Mouse (Mus musculus) retina, postnatal 7 days (tissue): Measurements from ENCODE around the gene Map1lc3b.
A peak's percentile ranks its signal among the peaks of the same experiment; 100 is the strongest.
"Not testable (repeated sequence)": the region's sequence is repeated elsewhere in the genome, so short reads cannot be mapped to it uniquely, and the experiment has no call there.

ENCODE experiments used
- DNase-seq: peaks from one replicate; pipeline ENCODE4 v3.0.0-alpha.2; 2012; ENCODE audit warnings: low read depth, low spot score

The Map1lc3b gene

DNA sequence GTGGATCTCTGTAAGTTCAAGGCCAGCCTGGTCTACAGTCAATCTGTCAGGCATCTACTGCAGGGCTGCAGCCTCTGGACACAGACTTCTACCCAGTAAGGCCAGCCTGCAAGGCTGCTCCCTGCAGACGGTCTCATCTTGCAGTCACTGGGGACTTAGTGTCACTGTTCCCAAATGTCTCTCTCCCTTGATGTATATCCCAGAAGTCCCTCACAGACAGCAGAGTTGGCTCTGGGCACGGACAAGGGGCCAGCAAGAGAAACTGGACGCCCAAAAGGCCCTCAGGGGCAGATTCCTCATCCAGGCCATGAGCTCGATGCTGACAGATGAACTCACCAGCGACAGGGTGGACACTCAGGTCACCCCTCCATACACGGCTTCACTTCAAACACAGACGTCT, 18.0 kb upstream of the Map1lc3b start:
- no peak for DNase-seq

DNA sequence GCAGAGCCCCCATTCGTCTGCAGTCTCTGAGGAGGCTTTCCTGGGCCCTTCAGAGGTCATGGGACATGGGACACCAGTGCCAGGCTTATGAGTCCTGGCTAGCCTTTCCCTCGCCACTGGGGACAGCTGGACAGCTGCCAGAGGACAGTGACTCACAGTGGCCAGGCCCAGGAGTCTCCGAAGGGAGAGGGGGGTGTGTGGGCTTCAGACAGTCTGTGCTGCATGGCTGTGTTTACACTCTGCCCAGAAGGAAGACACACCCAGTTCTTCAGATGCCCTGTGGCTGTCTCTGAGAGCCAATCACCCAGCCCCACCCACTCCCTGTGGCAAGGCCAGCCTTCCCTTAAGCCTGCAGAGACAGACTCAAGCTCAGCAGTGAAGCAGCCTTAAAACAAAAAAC, 16.9 kb upstream of the Map1lc3b start:
- DNase-seq, result peak; percentile 23

DNA sequence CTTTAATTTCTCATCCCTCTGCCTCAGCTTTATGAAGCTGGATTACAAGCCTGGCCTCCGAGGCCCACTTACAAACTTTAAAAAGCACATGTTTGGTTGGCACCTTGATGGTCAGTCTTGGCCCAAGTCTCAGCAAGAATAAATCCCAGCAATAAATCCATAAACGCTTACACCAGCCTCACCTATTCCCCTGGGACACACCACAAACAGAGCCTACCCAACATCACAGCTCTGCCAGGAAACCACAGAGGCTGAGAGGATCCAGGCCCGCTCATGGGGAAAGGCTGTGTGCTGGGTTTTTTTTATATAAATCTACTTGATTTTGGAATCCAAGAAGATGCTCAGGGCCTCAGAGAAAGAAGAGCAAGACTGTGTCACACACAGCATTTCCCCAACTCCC, 14.5 kb upstream of the Map1lc3b start:
- DNase-seq, result no peak

DNA sequence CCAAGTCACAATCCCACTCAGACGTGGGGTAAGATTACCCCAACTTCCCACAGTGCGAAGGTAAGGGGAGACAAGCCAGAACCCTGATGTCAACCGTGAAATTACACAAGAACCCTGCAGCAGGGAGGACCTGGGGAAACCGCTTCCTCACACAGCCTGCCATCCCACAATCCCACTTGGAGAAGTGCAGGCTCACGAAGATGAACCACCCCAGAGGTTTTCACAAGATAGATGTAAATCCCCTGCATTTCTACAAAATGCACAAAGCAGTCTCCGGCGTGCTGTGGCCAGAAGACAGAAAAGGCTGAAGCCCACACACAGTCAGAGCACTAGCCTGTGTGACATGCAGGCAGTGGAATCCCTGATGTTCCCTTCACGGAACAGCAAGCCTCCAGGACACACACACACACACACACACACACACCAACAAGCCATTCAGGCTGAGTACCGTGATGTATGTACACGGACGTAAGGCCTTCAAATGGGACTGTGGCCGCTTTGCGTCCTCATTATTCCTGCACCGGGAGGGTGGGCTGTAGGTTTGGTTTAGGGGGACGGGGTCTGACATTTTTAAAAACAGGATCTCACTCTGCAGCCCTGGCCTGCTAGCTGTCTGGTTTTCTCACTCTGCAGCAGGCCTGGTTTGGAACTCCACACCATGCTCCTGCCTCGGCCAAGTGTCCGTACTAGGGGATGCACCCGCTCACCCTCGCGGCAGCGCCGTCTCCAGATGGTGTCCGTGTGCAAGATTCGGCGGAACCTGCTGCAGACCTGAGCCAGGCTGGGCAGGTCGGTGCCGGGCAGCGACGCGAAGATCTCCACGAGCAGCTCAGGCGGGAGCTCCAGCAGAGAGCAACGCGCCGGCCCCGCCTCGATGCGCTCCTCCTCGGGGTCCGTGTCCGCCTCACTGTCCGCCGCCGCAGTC, 12.1 kb upstream of the Map1lc3b start:
- no peak for DNase-seq

DNA sequence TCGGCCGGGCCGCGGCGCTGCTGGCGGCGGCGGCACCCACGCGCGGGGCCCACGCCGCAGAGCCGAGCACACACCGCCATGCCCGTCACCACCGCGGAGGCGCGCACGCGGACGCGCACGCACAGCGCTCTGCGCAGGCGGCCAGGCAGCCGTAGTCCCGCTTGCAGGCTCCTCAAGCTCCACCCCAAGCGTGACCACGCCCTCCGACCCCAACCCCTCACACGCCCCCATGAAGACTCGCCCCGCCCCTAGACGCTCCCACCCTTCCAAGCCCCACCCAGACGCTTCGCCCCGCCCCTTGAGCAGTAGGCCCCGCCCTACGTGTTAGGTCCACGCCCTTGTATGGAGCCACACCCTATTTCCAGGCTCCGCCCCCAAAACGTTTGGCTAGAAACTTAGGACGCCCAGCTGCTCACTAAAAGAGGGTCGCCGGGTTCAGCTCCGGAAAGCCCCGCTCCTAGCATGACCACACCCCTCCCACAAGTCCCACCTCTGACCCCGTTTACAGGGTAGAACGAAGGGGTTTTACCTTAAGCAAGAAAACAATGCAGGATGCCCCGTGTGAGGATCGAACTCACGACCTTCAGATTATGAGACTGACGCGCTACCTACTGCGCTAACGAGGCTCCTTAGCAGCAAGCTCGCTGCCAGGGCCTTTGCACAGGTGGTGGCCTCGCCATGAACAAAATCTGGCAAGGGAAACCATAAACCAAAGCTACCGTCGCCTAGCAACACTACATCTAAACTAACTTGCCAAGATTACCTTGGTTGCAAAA, 11.3 kb upstream of the Map1lc3b start, which contains the start of gene Fbxo31:
Gene Fbxo31, minus strand, starts transcription at position 131 of the 776 bp plus-strand sequence.
- DNase-seq, result peak; percentile 92

DNA sequence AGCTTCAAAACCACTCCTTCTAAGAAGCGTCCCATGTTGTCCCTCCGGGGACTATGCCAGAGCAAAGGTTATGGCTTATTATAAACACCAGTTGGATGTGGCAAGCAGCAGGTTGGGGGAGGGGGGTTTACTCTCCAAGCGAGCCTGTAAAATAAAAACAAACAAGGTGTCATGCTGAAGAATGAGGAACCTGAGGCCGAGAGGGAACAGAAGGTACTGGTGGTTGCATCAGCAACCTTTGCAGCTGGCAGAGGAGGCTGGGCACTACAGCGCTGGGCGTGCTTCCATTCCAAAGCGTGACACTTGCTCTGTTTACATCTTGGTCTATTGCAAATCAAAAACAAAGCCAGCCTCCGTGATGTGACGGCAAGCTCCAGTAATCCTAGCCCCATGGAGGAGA, 9.7 kb upstream of the Map1lc3b start:
- DNase-seq, result no peak

DNA sequence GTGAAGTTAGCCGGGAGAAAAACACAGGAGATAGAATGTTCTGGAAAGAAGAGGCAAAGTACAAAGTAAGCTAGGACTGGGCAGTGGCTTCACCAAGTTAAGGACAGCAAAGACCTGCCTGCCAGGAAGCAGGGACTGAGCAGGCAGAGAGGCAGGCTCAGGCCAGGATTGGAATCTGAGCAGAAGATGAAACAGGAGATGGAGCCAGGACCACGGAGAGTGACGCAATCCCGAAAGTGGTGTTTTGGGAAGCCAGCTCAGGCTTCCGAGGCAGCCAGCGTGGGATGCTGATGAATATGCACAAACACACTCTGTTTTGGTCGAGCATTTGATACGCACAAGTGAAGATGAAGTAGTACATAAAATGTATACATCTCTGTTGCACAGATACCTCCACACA, 6.5 kb upstream of the Map1lc3b start:
- DNase-seq, result no peak

DNA sequence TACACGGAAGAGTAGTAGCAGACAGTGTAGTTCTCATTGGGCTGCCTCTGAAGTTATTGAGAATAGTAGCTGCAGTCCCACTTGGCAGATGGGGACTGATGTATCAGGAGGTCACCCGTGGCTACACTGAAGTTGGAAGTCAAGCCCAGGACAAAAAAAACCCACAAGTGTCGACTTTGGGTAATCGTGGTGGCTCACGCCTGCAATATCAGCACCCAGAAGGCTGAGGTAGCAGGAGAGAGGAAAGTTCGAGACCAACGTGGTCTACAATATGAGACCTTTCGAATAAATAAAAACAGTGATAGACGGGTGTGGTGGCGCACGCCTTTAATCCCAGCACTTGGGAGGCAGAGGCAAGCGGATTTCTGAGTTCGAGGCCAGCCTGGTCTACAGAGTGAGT, 5.4 kb upstream of the Map1lc3b start:
- DNase-seq, result no peak

DNA sequence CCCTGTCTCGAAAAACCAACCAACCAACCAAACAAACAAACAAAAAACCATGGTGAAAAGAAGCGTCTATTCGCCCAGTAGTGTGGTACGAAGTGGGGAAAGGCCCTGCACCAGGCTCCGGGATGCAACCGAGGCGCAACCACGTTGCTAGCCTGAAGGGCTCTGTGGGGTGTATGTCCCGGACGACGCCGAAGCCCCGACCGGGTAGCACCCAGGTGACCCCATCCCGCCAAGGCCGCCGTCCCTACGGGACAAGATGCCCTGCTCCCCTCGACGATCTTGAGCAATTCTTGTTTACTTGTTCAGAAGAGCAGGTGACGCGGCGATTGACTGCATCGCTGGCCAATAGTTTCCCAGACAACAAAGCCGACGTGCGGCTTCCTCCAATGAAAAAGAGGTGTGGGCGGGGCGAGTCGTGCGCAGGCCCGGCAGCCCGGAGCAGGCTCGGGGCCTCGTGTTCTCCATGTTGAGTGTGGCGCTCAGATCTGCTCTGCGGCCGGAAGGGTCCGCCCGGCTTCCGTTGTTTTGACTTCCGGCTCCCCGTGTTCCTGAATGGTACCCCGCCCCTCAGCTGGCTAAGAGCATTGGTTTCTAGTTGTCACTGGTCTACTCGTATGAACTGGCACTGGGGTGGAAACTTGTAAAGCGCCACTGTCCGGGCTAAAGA, 4.9 kb upstream of the Map1lc3b start:
- peak; percentile 98 for DNase-seq

DNA sequence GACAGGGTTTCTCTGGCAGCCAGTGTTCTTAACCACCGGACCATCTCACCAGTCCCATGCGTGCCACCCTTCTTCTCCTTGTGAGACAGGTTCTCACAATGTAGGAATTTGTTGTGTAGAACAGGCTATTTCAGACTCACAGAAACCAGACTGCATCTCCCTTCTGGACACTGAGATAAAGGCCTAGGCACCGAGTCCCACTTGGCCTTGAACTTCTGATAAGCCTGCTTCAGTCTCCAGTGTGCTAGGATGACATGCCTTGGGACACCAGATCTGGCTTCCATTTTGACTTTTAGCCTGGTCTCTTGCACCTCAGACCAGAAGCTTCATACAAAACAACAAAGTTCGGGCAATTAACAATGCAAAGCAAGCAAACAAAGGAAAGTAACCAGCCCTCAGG, 1.4 kb upstream of the Map1lc3b start:
- DNase-seq, result no peak

DNA sequence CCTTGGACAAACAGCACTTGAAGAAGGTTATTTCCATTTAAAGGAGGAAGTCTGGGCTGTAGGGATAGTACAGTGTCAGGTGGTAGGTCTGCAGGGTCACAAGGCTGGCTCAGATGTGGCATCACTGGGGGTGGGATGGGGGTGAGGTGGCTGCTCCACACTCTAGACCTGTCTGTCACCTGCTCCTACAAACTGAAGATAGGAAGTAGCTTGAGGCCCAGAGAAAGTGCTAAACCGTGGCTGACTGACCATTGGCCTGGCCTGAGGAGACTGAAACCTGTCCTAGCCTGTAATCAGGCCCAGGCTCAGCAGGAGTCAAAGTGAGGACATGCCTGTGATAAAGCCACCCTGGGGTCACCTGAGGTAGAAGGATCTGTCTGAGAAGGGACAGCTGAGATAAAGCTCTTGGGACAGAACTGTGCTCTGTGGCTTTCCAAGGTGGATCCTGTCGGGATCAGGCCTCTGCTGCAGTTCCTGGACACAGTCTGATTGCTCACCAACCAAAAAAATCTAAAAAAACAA, 895 bp upstream of the Map1lc3b start:
- DNase-seq, result no peak

DNA sequence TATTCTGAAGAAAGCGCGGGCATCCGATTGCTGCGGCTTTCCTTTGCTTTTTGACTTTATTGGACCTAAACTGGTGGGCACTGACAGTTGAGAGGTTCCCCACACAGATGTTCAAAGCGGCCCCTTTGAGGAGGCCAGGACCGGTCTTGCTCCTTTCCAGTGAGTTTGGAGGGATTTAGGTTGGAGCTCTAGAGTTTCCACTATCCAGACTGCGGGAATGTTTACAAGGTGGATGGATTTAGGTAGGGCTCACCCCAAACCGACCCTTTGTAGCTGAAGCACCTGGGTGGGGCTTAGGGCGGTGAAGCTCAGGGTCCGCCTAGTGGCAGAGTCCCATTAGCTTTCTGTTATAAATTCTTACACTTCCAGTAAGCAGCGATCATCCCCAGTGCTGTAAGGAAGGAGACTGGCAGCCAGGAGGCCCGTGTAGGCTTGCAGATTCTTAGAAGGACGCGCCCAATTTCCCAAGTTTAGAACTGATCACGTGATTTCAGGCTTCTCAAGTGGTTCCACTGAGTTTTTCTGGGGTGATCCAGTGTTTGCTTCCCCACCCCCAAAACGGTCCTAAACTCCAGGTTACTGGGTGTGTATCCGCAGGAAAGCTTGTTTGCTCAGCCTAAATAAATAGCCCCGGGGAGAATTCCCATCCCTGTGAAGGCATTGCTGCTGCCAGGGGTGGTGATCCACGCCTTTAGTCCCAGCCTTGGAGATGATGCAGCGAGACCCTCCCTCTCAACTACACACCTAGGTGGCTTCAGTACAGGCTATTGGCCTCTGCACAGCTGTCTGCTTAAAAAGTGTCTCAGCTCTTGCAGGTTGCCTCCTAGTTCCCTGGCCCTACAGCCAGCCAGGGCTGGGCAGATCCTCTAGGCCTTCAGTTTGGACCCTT, 1.3 kb downstream of the Map1lc3b start:
- no peak for DNase-seq

DNA sequence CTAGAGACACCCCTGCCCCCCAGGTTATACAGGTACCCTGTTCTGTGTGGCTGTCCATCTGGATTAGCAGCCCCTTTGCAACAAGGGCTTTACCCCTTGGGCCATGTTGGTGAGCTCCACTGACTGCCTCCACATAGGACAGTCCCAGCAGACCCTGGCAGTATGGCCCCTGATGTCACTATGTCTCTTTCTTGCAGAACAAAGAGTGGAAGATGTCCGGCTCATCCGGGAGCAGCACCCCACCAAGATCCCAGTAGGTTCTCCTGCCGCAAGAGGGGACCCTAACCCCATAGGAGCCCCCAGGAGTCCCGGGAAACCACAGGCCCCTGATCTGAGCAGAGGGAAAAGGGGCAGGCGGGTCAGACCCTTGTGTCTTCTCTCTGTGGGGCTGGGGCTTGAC, 3.1 kb downstream of the Map1lc3b start:
- no peak for DNase-seq

DNA sequence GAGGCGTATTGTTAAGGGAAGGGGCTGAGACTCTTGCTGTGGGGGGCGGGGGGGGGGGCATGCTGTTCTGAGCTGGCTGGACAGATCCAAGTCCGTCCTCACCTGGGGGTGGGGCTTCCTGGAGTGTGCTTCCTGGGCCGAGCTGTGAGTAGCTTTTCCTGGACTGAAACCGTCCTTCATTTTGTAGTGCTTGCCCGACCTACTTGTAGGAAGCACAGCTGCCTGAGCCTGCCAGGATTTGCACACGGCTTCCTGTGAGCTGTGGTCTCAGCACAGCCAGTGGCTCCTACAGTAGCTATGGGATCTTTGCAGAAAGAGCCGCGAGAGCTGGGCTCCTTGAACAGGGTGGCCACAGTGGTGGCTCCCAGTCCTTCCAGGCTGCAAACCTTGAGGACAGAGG, 3.8 kb downstream of the Map1lc3b start:
- DNase-seq, result no peak

DNA sequence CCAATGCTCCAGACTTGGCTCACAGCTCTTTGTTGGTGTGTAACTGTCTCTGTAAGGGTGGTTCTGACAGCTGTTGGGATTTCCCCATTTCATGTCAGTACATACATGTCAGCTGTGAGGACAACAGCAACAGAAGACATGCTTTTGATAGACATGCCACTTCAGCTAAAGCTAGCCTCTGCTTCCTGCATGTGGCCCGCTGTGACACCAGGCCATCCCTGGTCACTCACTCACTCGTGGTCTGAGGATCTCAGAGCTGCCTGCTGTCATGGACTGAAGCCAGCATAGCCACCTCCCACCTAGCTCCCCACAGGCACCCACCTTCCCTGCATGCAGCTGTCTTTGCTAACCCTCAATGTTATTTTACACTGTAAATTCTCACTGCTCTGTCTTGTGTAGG, 7.3 kb downstream of the Map1lc3b start:
- DNase-seq, result not testable (repeated sequence)

DNA sequence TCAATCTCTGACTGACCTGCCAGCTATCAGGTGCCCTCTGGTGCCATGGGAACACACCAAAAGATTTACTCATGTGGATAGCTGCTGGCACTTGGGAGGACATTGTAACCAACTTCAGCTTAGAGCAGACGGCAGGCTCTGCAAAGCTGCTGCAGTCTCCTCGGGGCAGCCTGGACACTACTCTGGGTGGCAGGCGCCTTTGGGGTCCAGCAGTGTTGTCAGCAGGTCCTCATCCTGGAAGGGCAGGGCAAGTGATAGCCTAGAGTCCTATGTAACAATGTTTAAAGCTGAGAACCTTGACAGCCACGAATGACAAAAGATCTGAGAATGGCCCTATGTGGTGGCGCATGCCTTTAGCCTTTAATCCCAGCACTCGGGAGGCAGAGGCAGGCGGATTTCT, 8.0 kb downstream of the Map1lc3b start:
- no peak for DNase-seq

DNA sequence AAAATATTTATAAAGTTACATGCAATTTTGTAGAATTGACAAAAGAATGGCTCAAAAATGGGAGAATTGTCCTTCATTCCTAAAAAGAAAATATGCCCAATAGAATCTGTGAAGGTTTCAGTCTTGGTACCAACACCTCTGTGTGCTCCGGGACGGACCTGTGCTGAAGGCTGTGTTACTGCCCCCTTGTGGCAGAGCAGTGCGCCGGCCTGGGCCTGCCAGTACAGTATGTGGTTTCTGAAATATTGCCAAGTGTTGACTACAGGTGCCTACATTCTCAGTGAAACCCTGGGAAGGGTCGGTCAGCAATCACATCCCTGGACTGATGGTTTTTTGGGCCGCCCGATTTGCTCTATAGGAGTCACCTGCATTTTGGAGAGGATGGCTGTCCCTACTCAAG, 8.7 kb downstream of the Map1lc3b start:
- DNase-seq, result peak; percentile 50

DNA sequence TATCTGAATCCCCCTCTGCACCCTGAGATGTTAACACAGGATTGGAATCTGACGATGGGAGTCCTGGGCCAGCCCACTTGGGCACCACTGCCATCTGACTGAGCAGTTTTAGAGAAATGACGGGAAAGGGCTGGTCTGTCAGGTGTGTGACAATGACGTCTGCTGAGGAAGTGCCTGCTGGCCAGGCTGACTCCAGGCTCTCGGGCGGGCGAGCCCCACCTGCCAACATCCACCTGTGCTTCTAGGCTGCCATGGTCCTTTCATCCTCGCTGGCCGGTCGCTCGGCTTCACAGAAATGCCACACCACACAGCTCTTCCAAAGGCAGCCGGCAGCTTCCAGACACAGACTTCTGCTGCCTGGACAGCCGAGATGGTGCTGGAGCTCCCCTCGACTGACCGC, 9.7 kb downstream of the Map1lc3b start:
- DNase-seq, result no peak

DNA sequence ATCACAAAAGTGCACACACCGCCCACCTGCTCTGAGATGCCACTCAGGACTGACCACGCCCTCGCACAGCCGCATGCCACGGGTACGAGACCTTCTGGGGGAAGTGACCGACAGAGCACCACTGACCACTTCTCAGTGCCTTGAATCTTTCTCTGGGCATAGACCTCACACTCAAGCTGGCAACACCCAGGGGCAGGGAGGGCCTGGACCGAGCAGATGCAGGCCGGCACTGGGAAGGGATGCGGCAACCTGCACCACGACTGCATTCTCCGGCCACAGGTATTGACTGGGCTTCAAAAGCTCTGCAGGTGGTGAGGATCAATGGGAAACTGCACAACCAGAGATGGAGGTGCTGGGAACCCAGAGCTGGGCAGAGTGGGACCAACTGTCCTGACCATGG, 12.2 kb downstream of the Map1lc3b start:
- no peak for DNase-seq

DNA sequence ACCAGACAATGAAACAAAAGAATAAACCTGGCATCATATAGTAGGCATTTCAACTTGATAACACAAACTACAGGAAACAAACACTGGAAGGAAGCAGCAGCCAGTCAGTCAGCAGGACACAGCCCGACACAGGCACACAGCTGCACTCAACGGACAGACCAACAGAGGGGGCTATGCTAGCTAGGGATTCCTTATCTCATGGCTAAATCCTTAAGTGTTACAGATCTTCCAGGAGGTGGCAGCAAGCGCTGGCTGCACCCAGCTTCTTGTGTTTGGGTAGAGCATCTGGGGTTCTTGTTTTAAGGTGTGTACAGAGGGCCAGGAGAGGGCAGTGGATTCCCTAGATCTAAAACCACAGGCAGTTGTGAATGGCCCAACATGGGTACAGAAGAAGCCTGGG, 12.7 kb downstream of the Map1lc3b start:
- DNase-seq, result peak; percentile 64

DNA sequence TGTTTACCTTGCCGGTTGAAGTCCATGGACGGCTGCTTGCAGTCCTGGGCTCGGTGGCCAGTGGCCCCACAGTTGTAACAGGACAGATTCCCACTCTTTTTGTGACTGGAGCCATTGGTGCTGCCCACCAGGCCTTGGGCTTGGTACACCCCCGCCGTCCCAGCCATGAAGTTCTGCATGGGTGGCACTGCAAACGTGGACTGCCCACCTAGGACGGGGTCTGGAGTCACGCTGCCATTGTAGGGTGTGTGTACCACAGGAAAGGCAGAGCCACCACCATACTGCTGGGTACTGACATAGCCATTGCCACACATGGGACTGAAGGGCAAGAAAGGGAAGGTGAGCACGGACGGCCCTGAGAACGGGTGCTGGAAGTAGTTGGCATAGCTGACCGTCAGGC, 13.6 kb downstream of the Map1lc3b start:
- no peak for DNase-seq
